Mouse (Mus musculus) adrenal gland, adult 10 weeks (tissue): ENCODE data around the gene Btg3. TPM values are rescaled to one million over a fixed set of nuclear protein-coding genes. Genes with fewer than 3 reads are reported as not detected.

Experiments used
- polyA plus RNA-seq: library from polyadenylated mRNA; stranded (reverse); fragments of 350-450 nt; fragmentation: Illumina TruSeq; extraction: RNeasy Lipid Tissue Mini Kit (QIAGEN cat#74804); gene quantifications from one replicate; pipeline ENCODE4 v1.2.3, GENCODE M21; 2014; ENCODE audit warnings: low read depth, low replicate concordance

The Btg3 gene
- 292 TPM for polyA plus RNA-seq

GRCm38 (mm10) chr16:78376745-78377570 lies at the start of gene Btg3:
Gene Btg3, minus strand, starts transcription at chr16:78377192.

GRCm38 (mm10) chr16:78301183-78301830 lies 75.7 kb downstream of the Btg3 start, which contains the start of gene Cxadr:
Gene Cxadr, plus strand, starts transcription at chr16:78301489.

Other genes with a start within 250 kb of the Btg3 start
- gene Cxadr, start 75.7 kb downstream of the Btg3 start, polyA plus RNA-seq = 25.8 TPM
- gene D16Ertd472e, start 199.5 kb upstream of the Btg3 start, polyA plus RNA-seq = 69.0 TPM